Mouse (Mus musculus) heart, adult 2 months (tissue): ENCODE data around the gene Wnt7a. TPM values are rescaled to one million over a fixed set of nuclear protein-coding genes. Genes with fewer than 3 reads are reported as not detected.

ENCODE experiments used
- DNase-seq, 2 experiments: peaks; one replicate each; pipeline ENCODE4 v3.0.0; 2021
- H3K27ac ChIP-seq: fragments of 200-600 bp; 2 replicates; pipeline ENCODE4 v1.8.1; 2022
- H3K27me3 ChIP-seq: fragments of 200-500 bp; 2 replicates; pipeline ENCODE4 v1.6.1; 2012; ENCODE audit warnings: mild to moderate bottlenecking, low read length, inconsistent platforms, mixed read lengths; ENCODE audit not compliant: control insufficient read depth, insufficient read depth
- H3K36me3 ChIP-seq: fragments of 200-500 bp; 2 replicates; pipeline ENCODE4 v1.6.1; 2012; ENCODE audit warnings: low read length, inconsistent platforms; ENCODE audit not compliant: control insufficient read depth, insufficient read depth
- H3K4me1 ChIP-seq: fragments of 200-500 bp; 2 replicates; pipeline ENCODE4 v1.6.1; 2011; ENCODE audit warnings: low read length; ENCODE audit not compliant: control insufficient read depth, insufficient read depth
- H3K4me3 ChIP-seq: fragments of 200-600 bp; 2 replicates; pipeline ENCODE4 v1.8.1; 2022
- H3K79me2 ChIP-seq: fragments of 200-500 bp; replicated peaks from 2 replicates; pipeline ENCODE4 v1.6.1; 2012; ENCODE audit warnings: mild to moderate bottlenecking, inconsistent platforms, low read length, moderate library complexity, mixed read lengths; ENCODE audit not compliant: control insufficient read depth, insufficient read depth
- H3K9ac ChIP-seq: fragments of 200-500 bp; 2 replicates; pipeline ENCODE4 v1.6.1; 2012; ENCODE audit warnings: low read depth, mild to moderate bottlenecking, control low read depth, inconsistent platforms, low read length, mixed read lengths
- CTCF ChIP-seq: fragments of 200-600 bp; IDR thresholded peaks from 2 replicates; pipeline ENCODE4 v1.8.1; 2022; ENCODE audit warnings: antibody characterized with exemption, mild to moderate bottlenecking, moderate library complexity
- EP300 ChIP-seq: fragments of 200-500 bp; IDR thresholded peaks from 2 replicates; pipeline ENCODE4 v1.6.1; 2011; ENCODE audit warnings: low read depth, low read length, control low read depth; ENCODE audit not compliant: insufficient read depth
- POLR2A ChIP-seq: fragments of 200-500 bp; IDR thresholded peaks from 2 replicates; pipeline ENCODE4 v1.6.1; 2011; ENCODE audit warnings: mild to moderate bottlenecking, low read depth, low read length, control low read depth; ENCODE audit not compliant: insufficient read depth
- WGBS: fragments of 180-500 bp; shearing (Covaris S2); methylation state at CpG from one replicate; pipeline ENCODE4 v1.1.7; 2018; 5-methylcytosine and 5-hydroxymethylcytosine counted together
- intact Hi-C: fragments of 180-260 bp; cut with DNase I; formaldehyde crosslinking; loops from one replicate; pipeline ENCODE4 v1.15.1; 2025
- polyA plus RNA-seq: library from polyadenylated mRNA; depleted of rRNA; stranded (reverse); fragments of >200 nt; gene quantifications from 2 replicates; pipeline ENCODE4 v1.2.3, GENCODE M21; 2012
- total RNA-seq, 2 experiments: library from RNA; stranded (reverse); gene quantifications; 2 replicates each; pipeline ENCODE4 v1.2.3; 2021

The Wnt7a gene
- total and polyA plus RNA-seq, 3 experiments: not detected

DNA sequence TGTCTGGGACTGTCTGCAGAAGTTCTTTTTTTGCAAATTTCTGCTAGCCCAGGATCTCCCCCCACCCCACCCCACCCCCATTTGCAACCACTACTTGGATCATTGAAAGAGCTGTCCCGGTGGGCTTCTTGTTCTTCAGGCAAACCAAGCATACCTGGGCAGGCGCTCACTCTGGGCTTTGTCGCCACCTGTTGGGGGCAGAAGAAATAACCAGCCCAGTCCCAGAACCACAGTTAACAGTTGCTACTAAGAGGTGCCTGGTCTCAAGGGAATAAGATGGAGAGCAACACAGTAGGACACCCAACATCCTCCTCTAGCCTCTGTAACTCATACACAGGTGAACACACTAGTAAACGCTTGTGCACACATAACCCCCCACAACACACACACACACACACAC is 3.7 kb upstream of the Wnt7a start:
- Histone ChIP-seq H3K4me1 (no peaks in the 10 kb centered on the region), H3K27me3 (peaks cover 14% of the 10 kb centered on the region), H3K9ac (no peak overlapping the region), H3K79me2 (no peaks in the 10 kb centered on the region), H3K27ac (no peak overlapping the region), H3K4me3 (no peak overlapping the region), H3K36me3 (no peaks in the 10 kb centered on the region)
- peak in 1 of 2 experiments; percentile 35 for DNase-seq
- TF ChIP-seq CTCF (peak; percentile 63), POLR2A (no peak)
- intact Hi-C loops: loop anchor here (2.0 kb wide), 1 partner anchor 250 kb away; no protein-coding TSS in a partner anchor
- 0% methylated on average over 4 of the region's 4 CpGs for WGBS

DNA sequence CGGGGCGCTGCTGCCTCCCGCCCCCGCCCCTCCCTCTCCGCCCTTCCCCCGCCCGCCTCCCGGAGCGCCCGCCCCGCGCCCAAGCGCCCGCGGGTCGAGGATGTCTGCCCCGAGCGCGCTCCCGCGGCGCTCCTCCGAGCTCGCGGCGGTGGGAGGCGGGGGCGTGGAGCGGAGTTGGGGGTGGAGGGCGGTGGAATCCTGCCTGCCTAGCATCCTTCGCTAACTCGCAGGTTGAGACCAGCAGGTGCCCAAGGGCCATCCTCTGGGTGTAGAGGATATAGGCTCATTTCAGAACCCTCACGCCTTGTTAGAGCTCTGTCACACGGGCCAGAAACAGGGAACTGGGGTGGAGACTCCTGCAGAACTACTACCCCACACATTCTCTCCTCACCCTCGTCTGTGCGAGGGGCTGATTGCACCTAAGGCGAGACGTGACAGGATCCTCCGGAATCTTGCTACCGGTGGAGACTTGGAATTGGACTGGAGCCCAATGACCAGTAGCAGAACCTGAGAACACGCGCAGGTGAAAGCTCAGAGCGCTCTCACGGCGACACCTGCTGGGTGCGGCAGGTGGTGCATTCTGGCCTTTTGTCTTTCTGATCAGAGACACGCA is 312 bp upstream of the Wnt7a start:
- H3K4me1 ChIP-seq: no peaks in the 10 kb centered on the region
- H3K9ac ChIP-seq: no peak overlapping the region
- 2% methylated on average over 37 of the region's 47 CpGs for WGBS
- H3K27me3 ChIP-seq: peaks cover 12% of the 10 kb centered on the region
- H3K79me2 ChIP-seq: no peaks in the 10 kb centered on the region
- DNase-seq: peak; percentile 34 to 63
- intact Hi-C loops: loop anchor here (1.0 kb wide), 1 partner anchor 125 kb away; no protein-coding TSS in a partner anchor
- TF ChIP-seq EP300 (peak; percentile 49; the same call in 1 of the 2 replicates), POLR2A (no peak), CTCF (peak; percentile 88)
- H3K36me3 ChIP-seq: no peaks in the 10 kb centered on the region
- no peak overlapping the region; the same call in 1 of the 2 replicates for H3K4me3 ChIP-seq
- H3K27ac ChIP-seq: no peak overlapping the region

DNA sequence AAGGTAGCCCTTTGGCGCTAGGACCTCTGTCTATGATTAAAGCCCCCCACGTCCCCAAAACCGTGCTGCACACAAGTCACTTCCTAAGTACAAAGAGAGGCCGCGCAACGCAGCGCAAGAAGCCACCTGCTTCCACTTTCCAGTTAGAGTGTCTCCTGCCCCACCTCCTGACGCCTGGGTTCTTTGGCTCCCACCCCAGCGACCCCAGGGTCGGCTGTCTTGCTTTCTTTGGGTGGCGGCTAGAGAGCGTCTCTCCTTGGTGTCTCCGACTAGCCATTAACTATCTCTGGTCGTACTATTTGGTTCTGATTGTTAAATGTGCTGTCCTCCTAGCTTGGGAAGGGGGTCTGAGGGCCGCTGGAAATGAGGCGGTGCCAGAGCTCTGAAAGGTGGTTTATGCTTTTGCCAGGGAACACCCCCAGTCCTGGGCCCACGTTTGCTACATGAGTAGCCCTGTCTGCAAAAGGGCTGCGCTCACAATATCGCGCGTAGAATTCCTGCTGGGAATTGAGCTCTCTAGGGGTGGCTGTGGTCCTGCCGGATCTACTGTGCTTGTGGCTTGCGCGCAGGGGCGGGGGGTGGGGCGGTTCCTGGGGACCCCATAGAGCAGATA is 889 bp downstream of the Wnt7a start:
- no peak overlapping the region for H3K27ac ChIP-seq
- whole genome bisulfite sequencing: 2% methylated on average over 26 of the region's 26 CpGs
- peaks cover 11% of the 10 kb centered on the region for H3K27me3 ChIP-seq
- H3K79me2 ChIP-seq: no peaks in the 10 kb centered on the region
- H3K36me3 ChIP-seq: no peaks in the 10 kb centered on the region
- H3K9ac ChIP-seq: no peak overlapping the region
- no peaks in the 10 kb centered on the region for H3K4me1 ChIP-seq
- DNase-seq: no peak
- no peak overlapping the region for H3K4me3 ChIP-seq
- TF ChIP-seq EP300 (no peak), CTCF (no peak), POLR2A (no peak)
- intact Hi-C loops: no loop called here

DNA sequence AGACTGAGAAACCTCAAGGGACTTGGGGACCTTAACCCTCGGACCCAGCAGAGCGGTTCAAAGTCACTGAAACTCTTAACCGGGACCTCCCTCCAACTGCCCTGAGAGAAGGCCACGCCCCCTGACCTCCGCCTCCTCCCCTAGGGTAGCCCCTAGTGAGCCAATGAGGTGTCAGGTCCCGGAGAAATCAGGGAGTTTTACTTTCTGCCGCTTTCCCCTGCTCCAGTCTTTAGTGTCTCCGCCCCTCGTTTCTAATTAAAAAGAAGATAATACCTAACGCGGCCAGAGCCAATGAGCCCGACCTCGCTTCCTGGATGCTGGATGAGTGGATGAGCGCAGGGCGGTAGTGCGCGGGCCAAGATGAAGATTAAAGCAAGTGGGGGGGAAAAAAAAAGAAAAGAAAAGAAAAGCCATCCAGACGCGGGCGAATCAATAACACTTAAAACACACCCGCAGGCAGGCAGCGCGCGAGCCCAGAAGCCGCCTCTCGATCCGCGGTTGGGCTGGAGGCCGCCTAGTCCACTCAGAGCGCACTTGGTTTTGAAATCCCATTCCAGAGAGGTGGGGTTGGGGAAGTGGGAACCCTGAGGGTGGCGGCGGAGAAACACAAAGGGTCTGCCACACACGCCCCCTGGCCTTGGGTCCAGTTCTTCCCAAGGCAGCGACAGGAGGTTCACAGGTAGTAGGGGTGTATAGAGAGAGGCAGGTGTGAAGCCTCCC is 1.6 kb downstream of the Wnt7a start:
- no peak overlapping the region for H3K4me3 ChIP-seq
- 2% methylated on average over 34 of the region's 34 CpGs for WGBS

DNA sequence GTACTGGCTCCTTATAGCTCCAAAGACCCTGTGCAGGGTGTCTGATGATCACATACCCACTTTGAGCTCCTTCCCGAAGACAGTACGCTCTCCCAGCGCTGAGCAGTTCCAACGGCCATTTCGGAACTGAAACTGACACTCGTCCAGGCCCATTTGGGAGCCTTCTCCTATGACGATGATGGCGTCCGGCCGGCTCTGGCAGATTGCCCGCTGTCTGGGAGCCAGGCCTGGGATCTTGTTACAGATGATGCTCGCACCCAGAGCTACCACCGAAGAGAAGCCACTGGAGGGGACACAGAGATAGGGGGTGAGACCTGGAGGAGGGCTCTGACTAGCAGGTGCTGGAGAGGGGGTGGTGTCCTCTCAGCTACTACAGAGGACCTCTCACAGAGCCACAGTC is 2.5 kb downstream of the Wnt7a start:
- Histone ChIP-seq H3K79me2 (no peaks in the 10 kb centered on the region), H3K27me3 (peaks cover 11% of the 10 kb centered on the region), H3K4me1 (no peaks in the 10 kb centered on the region), H3K4me3 (no peak overlapping the region), H3K9ac (no peak overlapping the region), H3K36me3 (no peaks in the 10 kb centered on the region), H3K27ac (no peak overlapping the region)
- DNase-seq: peak in 1 of 2 experiments; percentile 15
- no peak for TF ChIP-seq EP300
- no peak for TF ChIP-seq CTCF
- TF ChIP-seq POLR2A: no peak
- intact Hi-C loops: no loop called here
- WGBS: 78% methylated on average over 13 of the region's 13 CpGs

More for the DNA sequence above, 1.6 kb downstream of the Wnt7a start:
- no peak overlapping the region for H3K27ac ChIP-seq
- no peaks in the 10 kb centered on the region for H3K36me3 ChIP-seq
- peaks cover 11% of the 10 kb centered on the region for H3K27me3 ChIP-seq
- no peak overlapping the region for H3K9ac ChIP-seq
- intact Hi-C loops: no loop called here
- no peaks in the 10 kb centered on the region for H3K4me1 ChIP-seq
- H3K79me2 ChIP-seq: no peaks in the 10 kb centered on the region
- DNase-seq: no peak
- no peak for TF ChIP-seq CTCF
- no peak for TF ChIP-seq EP300
- no peak for TF ChIP-seq POLR2A

DNA sequence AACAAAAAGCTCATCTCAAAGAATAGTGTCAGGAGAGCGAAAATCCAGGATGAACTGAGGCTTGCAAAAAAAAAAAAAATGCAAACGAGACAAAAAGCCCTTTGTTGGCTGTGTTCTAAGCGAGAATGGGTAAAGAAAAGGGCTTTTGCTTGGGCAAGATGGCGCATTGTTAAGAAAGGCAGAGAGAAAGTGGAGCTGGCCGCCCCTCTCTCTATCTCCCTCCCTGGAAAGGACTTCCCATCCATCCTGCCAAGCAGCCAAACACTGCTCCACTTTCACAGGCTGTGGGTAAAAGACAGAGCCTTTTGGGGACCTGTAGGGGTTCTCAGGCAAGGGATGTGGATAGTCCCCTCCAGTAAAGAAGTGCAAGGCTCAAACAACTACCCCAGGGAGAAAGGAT is 9.6 kb downstream of the Wnt7a start:
- H3K4me3 ChIP-seq: no peak overlapping the region

More for the DNA sequence above, 9.6 kb downstream of the Wnt7a start:
- TF ChIP-seq POLR2A: no peak
- no peak for TF ChIP-seq CTCF
- TF ChIP-seq EP300: no peak
- intact Hi-C loops: no loop called here
- Histone ChIP-seq H3K27ac (no peak overlapping the region), H3K9ac (no peak overlapping the region), H3K4me1 (no peaks in the 10 kb centered on the region), H3K27me3 (no peaks in the 10 kb centered on the region; the same call in 1 of the 2 replicates), H3K79me2 (no peaks in the 10 kb centered on the region), H3K36me3 (no peaks in the 10 kb centered on the region)
- WGBS: 56% methylated on average over 5 of the region's 5 CpGs
- DNase-seq: no peak
